Mouse (Mus musculus) induced T-regulatory cell, adult 2 months (primary cell): ENCODE results near the gene Sgms1.

Experiments
- DNase-seq: peaks from one replicate; pipeline ENCODE4 v3.0.0-alpha.2; 2012; ENCODE audit warnings: low read depth

Sgms1 gene

GRCm38 (mm10) chr19:32292782-32293776 is 96.4 kb downstream of the Sgms1 start:
- DNase-seq = peak; percentile 63

GRCm38 (mm10) chr19:32292067-32292739 is 97.3 kb downstream of the Sgms1 start:
- DNase-seq = peak; percentile 90

GRCm38 (mm10) chr19:32291130-32291529 is 98.4 kb downstream of the Sgms1 start:
- no peak for DNase-seq

- no peak for DNase-seq
Observed at GRCm38 (mm10) chr19:32288895-32289294, 100.6 kb downstream of the Sgms1 start.

- DNase-seq = no peak
Observed at GRCm38 (mm10) chr19:32287839-32288238, 101.7 kb downstream of the Sgms1 start.

GRCm38 (mm10) chr19:32285455-32285831 is 104.1 kb downstream of the Sgms1 start:
- DNase-seq = no peak

- no peak for DNase-seq
Observed at GRCm38 (mm10) chr19:32284681-32285454, 104.6 kb downstream of the Sgms1 start.

- DNase-seq = no peak
Observed at GRCm38 (mm10) chr19:32281917-32282316, 107.6 kb downstream of the Sgms1 start.

GRCm38 (mm10) chr19:32280380-32280779 is 109.1 kb downstream of the Sgms1 start:
- DNase-seq = no peak

- no peak for DNase-seq
Observed at GRCm38 (mm10) chr19:32279400-32279799, 110.1 kb downstream of the Sgms1 start.

GRCm38 (mm10) chr19:32277869-32278268 is 111.6 kb downstream of the Sgms1 start:
- peak; percentile 29 for DNase-seq

GRCm38 (mm10) chr19:32277287-32277686 is 112.2 kb downstream of the Sgms1 start:
- no peak for DNase-seq

GRCm38 (mm10) chr19:32276817-32277216 is 112.7 kb downstream of the Sgms1 start:
- peak; percentile 79 for DNase-seq

- DNase-seq = no peak
Observed at GRCm38 (mm10) chr19:32276263-32276662, 113.3 kb downstream of the Sgms1 start.

- DNase-seq = peak; percentile 89
Observed at GRCm38 (mm10) chr19:32275068-32275925, 114.2 kb downstream of the Sgms1 start.

- peak; percentile 87 for DNase-seq
Observed at GRCm38 (mm10) chr19:32274145-32274544, 115.4 kb downstream of the Sgms1 start.

- no peak for DNase-seq
Observed at GRCm38 (mm10) chr19:32273714-32274113, 115.8 kb downstream of the Sgms1 start.

GRCm38 (mm10) chr19:32272475-32273260 is 116.8 kb downstream of the Sgms1 start:
- DNase-seq = peak; percentile 58

- peak; percentile 81 for DNase-seq
Observed at GRCm38 (mm10) chr19:32271455-32272200, 117.9 kb downstream of the Sgms1 start.

GRCm38 (mm10) chr19:32269844-32270176 is 119.7 kb downstream of the Sgms1 start:
- DNase-seq = peak; percentile 53
